Mouse (Mus musculus) forebrain, embryonic 11.5 days (tissue): ENCODE measurements around the gene Pts. TPM values are rescaled to one million over a fixed set of nuclear protein-coding genes. Genes with fewer than 3 reads are reported as not detected.

ENCODE experiments used
- ATAC-seq: fragments of 200-750 bp; cut with Nextera tagmentation; replicated peaks from 2 replicates; pipeline ENCODE4 v1.8.0; 2017; ENCODE audit warnings: moderate TSS enrichment; ENCODE audit not compliant: low FRiP score
- DNase-seq: peaks from one replicate; pipeline ENCODE4 v3.0.0-alpha.2; 2017; ENCODE audit warnings: low spot score
- H3K27ac ChIP-seq: fragments of 300-500 bp; sonication (generic); 2 replicates; pipeline ENCODE4 v1.5.1; 2014; ENCODE audit warnings: low read depth, low read length
- H3K27me3 ChIP-seq: fragments of 300-500 bp; sonication (generic); 2 replicates; pipeline ENCODE4 v1.6.1; 2014; ENCODE audit warnings: mild to moderate bottlenecking, low read length, mixed read lengths; ENCODE audit not compliant: control insufficient read depth, insufficient read depth
- H3K36me3 ChIP-seq: fragments of 300-500 bp; sonication (generic); 2 replicates; pipeline ENCODE4 v1.6.1; 2014; ENCODE audit warnings: mild to moderate bottlenecking, low read length, moderate library complexity, mixed read lengths; ENCODE audit not compliant: control insufficient read depth, insufficient read depth
- H3K4me1 ChIP-seq: fragments of 300-500 bp; sonication (generic); replicated peaks from 2 replicates; pipeline ENCODE4 v1.6.1; 2014; ENCODE audit warnings: low read length, mixed read lengths; ENCODE audit not compliant: control insufficient read depth, insufficient read depth
- H3K4me2 ChIP-seq: fragments of 300-500 bp; sonication (generic); 2 replicates; pipeline ENCODE4 v1.6.1; 2014; ENCODE audit warnings: low read depth, mild to moderate bottlenecking, low read length, moderate library complexity, mixed read lengths; ENCODE audit not compliant: severe bottlenecking
- H3K4me3 ChIP-seq: fragments of 300-500 bp; sonication (generic); 2 replicates; pipeline ENCODE4 v1.5.1; 2014; ENCODE audit warnings: low read depth, low read length
- H3K9ac ChIP-seq: fragments of 300-500 bp; sonication (generic); 2 replicates; pipeline ENCODE4 v1.6.1; 2014; ENCODE audit warnings: low read length
- H3K9me3 ChIP-seq: fragments of 300-500 bp; sonication (generic); 2 replicates; pipeline ENCODE4 v1.6.1; 2016; ENCODE audit warnings: low read length, mixed read lengths; ENCODE audit not compliant: control insufficient read depth
- WGBS: fragments of 180-500 bp; shearing (Covaris S2); extraction: QIAGEN DNeasy Blood & Tissue Kit; methylation state at CpG from one replicate; pipeline ENCODE4 v1.1.7; 2014; 5-methylcytosine and 5-hydroxymethylcytosine counted together
- polyA plus RNA-seq: library from polyadenylated mRNA; unstranded; fragments of >200 nt; fragmentation: Nextera tagmentation; extraction: Ambion mirVana; gene quantifications from 2 replicates; pipeline ENCODE4 v1.2.1, GENCODE M21; 2014

The Pts gene
- polyA plus RNA-seq, 1 experiment from 2014 or later: 93.5 TPM

- no peaks in the 10 kb centered on the region; the same call in 1 of the 2 replicates for H3K4me1 ChIP-seq
- WGBS: 85% methylated on average over 4 of the region's 4 CpGs
- no peak for ATAC-seq
- no peaks in the 10 kb centered on the region for H3K9me3 ChIP-seq
- H3K27me3 ChIP-seq: no peaks in the 10 kb centered on the region
- no peaks in the 10 kb centered on the region for H3K36me3 ChIP-seq
- H3K9ac ChIP-seq: no peak overlapping the region
- DNase-seq: no peak
- H3K4me3 ChIP-seq: no peak overlapping the region
- no peak overlapping the region for H3K27ac ChIP-seq
- H3K4me2 ChIP-seq: no peak overlapping the region
Measured at GRCm38 (mm10) chr9:50537295-50537694, 8.8 kb upstream of the Pts start.

DNA sequence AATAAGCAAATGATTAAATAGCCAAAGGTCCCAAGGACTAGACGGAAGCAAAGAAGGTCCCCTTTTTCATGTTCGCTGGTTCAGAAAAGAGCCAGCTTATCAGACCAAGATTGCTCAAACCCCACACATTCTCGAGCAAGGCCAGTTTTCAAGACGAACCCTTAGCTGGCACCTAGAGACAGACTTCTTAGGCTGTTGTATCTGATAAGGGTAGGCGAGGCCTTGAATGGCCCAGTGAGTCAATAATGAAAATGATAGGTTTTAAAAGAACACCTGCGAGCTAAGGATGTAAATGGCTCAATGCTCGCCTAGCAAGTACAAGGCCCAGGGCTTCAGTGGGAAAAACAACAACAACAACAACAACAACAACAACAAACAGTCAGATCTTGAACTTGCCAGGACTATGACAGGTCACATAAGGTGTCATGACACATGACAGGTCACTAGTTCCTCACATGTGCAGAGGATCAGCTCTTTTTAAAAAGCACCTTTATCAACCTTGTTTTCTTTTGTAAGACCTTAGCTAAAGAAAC, 8.1 kb upstream of the Pts start:
- H3K36me3 ChIP-seq: no peaks in the 10 kb centered on the region
- no peak overlapping the region for H3K4me3 ChIP-seq
- 86% methylated on average over 7 of the region's 7 CpGs for WGBS
- H3K9ac ChIP-seq: no peak overlapping the region
- H3K4me1 ChIP-seq: no peaks in the 10 kb centered on the region; the same call in 1 of the 2 replicates
- DNase-seq (no peak), ATAC-seq (no peak)
- H3K27me3 ChIP-seq: no peaks in the 10 kb centered on the region
- H3K27ac ChIP-seq: no peak overlapping the region
- no peak overlapping the region for H3K4me2 ChIP-seq
- no peaks in the 10 kb centered on the region for H3K9me3 ChIP-seq

GRCm38 (mm10) chr9:50535930-50536329, 7.4 kb upstream of the Pts start:
- no peaks in the 10 kb centered on the region for H3K27me3 ChIP-seq
- no peak overlapping the region for H3K9ac ChIP-seq
- no peaks in the 10 kb centered on the region for H3K9me3 ChIP-seq
- 89% methylated on average over 5 of the region's 5 CpGs for WGBS
- no peaks in the 10 kb centered on the region; the same call in 1 of the 2 replicates for H3K4me1 ChIP-seq
- no peak overlapping the region for H3K27ac ChIP-seq
- H3K4me2 ChIP-seq: no peak overlapping the region
- no peak for ATAC-seq
- no peaks in the 10 kb centered on the region for H3K36me3 ChIP-seq
- DNase-seq: no peak
- H3K4me3 ChIP-seq: no peak overlapping the region

GRCm38 (mm10) chr9:50533791-50534190, 5.3 kb upstream of the Pts start:
- no peaks in the 10 kb centered on the region for H3K4me1 ChIP-seq
- H3K36me3 ChIP-seq: no peaks in the 10 kb centered on the region
- no peak overlapping the region for H3K9ac ChIP-seq
- ATAC-seq (no peak), DNase-seq (no peak)
- H3K4me3 ChIP-seq: no peak overlapping the region
- H3K27ac ChIP-seq: no peak overlapping the region
- WGBS: 86% methylated on average over 3 of the region's 3 CpGs
- H3K9me3 ChIP-seq: no peaks in the 10 kb centered on the region
- H3K4me2 ChIP-seq: no peak overlapping the region
- H3K27me3 ChIP-seq: no peaks in the 10 kb centered on the region

- ATAC-seq (no peak), DNase-seq (no peak)
- no peaks in the 10 kb centered on the region for H3K4me1 ChIP-seq
- H3K36me3 ChIP-seq: no peaks in the 10 kb centered on the region
- no peak overlapping the region for H3K27ac ChIP-seq
- no peak overlapping the region for H3K4me2 ChIP-seq
- H3K9me3 ChIP-seq: no peaks in the 10 kb centered on the region
- H3K9ac ChIP-seq: no peak overlapping the region
- no peak overlapping the region for H3K4me3 ChIP-seq
- WGBS: 89% methylated on average over 11 of the region's 11 CpGs
- no peaks in the 10 kb centered on the region for H3K27me3 ChIP-seq
Measured at GRCm38 (mm10) chr9:50533328-50533727, 4.8 kb upstream of the Pts start.

- Histone ChIP-seq H3K9me3 (no peaks in the 10 kb centered on the region), H3K4me3 (no peak overlapping the region), H3K4me1 (no peaks in the 10 kb centered on the region), H3K4me2 (no peak overlapping the region), H3K27me3 (no peaks in the 10 kb centered on the region), H3K9ac (no peak overlapping the region), H3K27ac (no peak overlapping the region), H3K36me3 (no peaks in the 10 kb centered on the region)
- 28% methylated on average over 2 of the region's 2 CpGs for WGBS
- ATAC-seq (no peak), DNase-seq (no peak)
Measured at GRCm38 (mm10) chr9:50530890-50531289, 2.4 kb upstream of the Pts start.

- peak overlapping the region; percentile 79 for H3K4me3 ChIP-seq
- no peaks in the 10 kb centered on the region for H3K36me3 ChIP-seq
- peak overlapping the region; percentile 47 for H3K4me2 ChIP-seq
- H3K27me3 ChIP-seq: no peaks in the 10 kb centered on the region
- H3K9me3 ChIP-seq: no peaks in the 10 kb centered on the region
- WGBS: 50% methylated on average over 7 of the region's 7 CpGs
- H3K9ac ChIP-seq: peak overlapping the region; percentile 70
- H3K27ac ChIP-seq: no peak overlapping the region
- ATAC-seq (peak; percentile 18; the same call in 1 of the 2 replicates), DNase-seq (no peak)
- no peaks in the 10 kb centered on the region for H3K4me1 ChIP-seq
Measured at GRCm38 (mm10) chr9:50527860-50528259, 664 bp downstream of the Pts start.

GRCm38 (mm10) chr9:50525585-50525984, 2.9 kb downstream of the Pts start:
- H3K4me3 ChIP-seq: no peak overlapping the region
- ATAC-seq (no peak), DNase-seq (no peak)
- no peaks in the 10 kb centered on the region for H3K36me3 ChIP-seq
- H3K27ac ChIP-seq: no peak overlapping the region
- H3K27me3 ChIP-seq: no peaks in the 10 kb centered on the region
- WGBS: 86% methylated on average over 5 of the region's 5 CpGs
- no peaks in the 10 kb centered on the region for H3K4me1 ChIP-seq
- no peak overlapping the region for H3K4me2 ChIP-seq
- no peak overlapping the region for H3K9ac ChIP-seq
- H3K9me3 ChIP-seq: no peaks in the 10 kb centered on the region

GRCm38 (mm10) chr9:50524936-50525335, 3.6 kb downstream of the Pts start:
- DNase-seq (no peak), ATAC-seq (no peak)
- H3K9me3 ChIP-seq: no peaks in the 10 kb centered on the region
- H3K4me2 ChIP-seq: no peak overlapping the region
- no peaks in the 10 kb centered on the region for H3K36me3 ChIP-seq
- no peak overlapping the region for H3K9ac ChIP-seq
- no peak overlapping the region for H3K27ac ChIP-seq
- no peaks in the 10 kb centered on the region for H3K4me1 ChIP-seq
- H3K4me3 ChIP-seq: no peak overlapping the region
- 92% methylated on average over 5 of the region's 5 CpGs for WGBS
- no peaks in the 10 kb centered on the region for H3K27me3 ChIP-seq
